In genomic region chr19:11791825-11792224, GRCm38 (mm10) we compare ENCODE assay signal across 27 mouse cellular contexts. TPM values are rescaled to one million over a fixed set of nuclear protein-coding genes. Genes with fewer than 3 reads are reported as not detected.
DNase-seq lines count a peak whose midpoint lies in the region; ATAC-seq lines count a peak whose summit lies in the region.
"Had no signal": no experiment of that assay in that cellular context is flagged by ENCODE, and none has a peak within 500 bp of the region (broad histone marks: within the 10 kb centered on the region; RNA-seq: fewer than 3 reads in every experiment).

No protein-coding gene starts in this region.

- peak; percentile 18 for DNase-seq in ES-CJ7 (ENCODE audit: low read depth, low spot score)
- DNase-seq in ZHBTc4 (ENCODE audit: low read depth, low spot score) = peak; percentile 59
- no peak for DNase-seq in gastrocnemius, postnatal 4 days (ENCODE audit: low spot score in 2 of 2)
- no peak for DNase-seq in testis, postnatal 14 days (ENCODE audit: low spot score)
- DNase-seq: adrenal gland, adult 2 months; adrenal gland, postnatal 10 days; adrenal gland, postnatal 25 days; cerebellum, adult 11 months; cerebellum, adult 18-20 months; cerebellum, adult 8-10 months; cerebellum, postnatal 10 days; cerebellum, postnatal 25 days; forebrain, postnatal 0 days had no signal

- ATAC-seq in megakaryocyte, adult 5-6 weeks (ENCODE audit: poor library complexity, severe bottlenecking) = no peak
- ATAC-seq: forebrain, embryonic 13.5 days; forebrain, embryonic 15.5 days; forebrain, postnatal 0 days had no signal

- H3K36me3 ChIP-seq in megakaryocyte, embryonic 14.5 days (replicated peaks; ENCODE audit: low read length) = no peaks in the 10 kb centered on the region
- H3K36me3 ChIP-seq: embryonic facial prominence, embryonic 10.5 days; embryonic facial prominence, embryonic 12.5 days; forebrain, embryonic 15.5 days had no signal

- H3K4me1 ChIP-seq in megakaryocyte, embryonic 14.5 days = peaks cover 10% of the 10 kb centered on the region
- H3K4me1 ChIP-seq: embryonic facial prominence, embryonic 10.5 days; embryonic facial prominence, embryonic 12.5 days; forebrain, embryonic 13.5 days; forebrain, embryonic 15.5 days had no signal

- H3K9me3 ChIP-seq in megakaryocyte, embryonic 14.5 days = no peaks in the 10 kb centered on the region
- H3K9me3 ChIP-seq: embryonic facial prominence, embryonic 10.5 days; embryonic facial prominence, embryonic 12.5 days; forebrain, embryonic 13.5 days; forebrain, embryonic 15.5 days had no signal

- H3K27me3 ChIP-seq in megakaryocyte, embryonic 14.5 days (replicated peaks) = peaks cover 13% of the 10 kb centered on the region
- H3K27me3 ChIP-seq: embryonic facial prominence, embryonic 12.5 days; forebrain, embryonic 13.5 days; forebrain, embryonic 15.5 days had no signal

- H3K4me3 ChIP-seq in megakaryocyte, embryonic 14.5 days (replicated peaks) = peak overlapping the region; percentile 50
- H3K4me3 ChIP-seq: embryonic facial prominence, embryonic 10.5 days; embryonic facial prominence, embryonic 12.5 days; forebrain, embryonic 13.5 days; forebrain, embryonic 15.5 days had no signal

RNA-seq across cellular contexts. Expression of gene Mrpl16, which starts 21.6 kb away (rescaled TPM):
- 10.5 TPM in 1 of 2 replicates, not detected in the other for polyA plus RNA-seq in megakaryocyte, embryonic 14.5 days (2012; ENCODE audit: insufficient read depth, low replicate concordance)
- total RNA-seq in megakaryocyte, adult 5-6 weeks (2015) = 34.2 and 38.7 TPM in 2 replicates
- total RNA-seq in megakaryocyte, adult 5-6 weeks (2017) = 50.3 and 50.5 TPM in 2 replicates
- total RNA-seq in gastrocnemius, postnatal 4 days (2021) = 10 to 100 TPM; 40.0 to 40.7 TPM

RNA-seq across cellular contexts. Expression of gene Stx3, which starts 27.4 kb away (rescaled TPM):
- 2.6 TPM in 1 of 2 replicates, not detected in the other for polyA plus RNA-seq in megakaryocyte, embryonic 14.5 days (2012; ENCODE audit: insufficient read depth, low replicate concordance)
- total RNA-seq in megakaryocyte, adult 5-6 weeks (2015) = 27.6 and 28.5 TPM in 2 replicates
- total RNA-seq in megakaryocyte, adult 5-6 weeks (2017) = 30.4 and 31.5 TPM in 2 replicates
- 1 to 10 TPM; 1.2 to 2.1 TPM for total RNA-seq in gastrocnemius, postnatal 4 days (2021)

RNA-seq across cellular contexts. Expression of gene Gif, which starts 44.5 kb away (rescaled TPM):
- polyA plus RNA-seq in megakaryocyte, embryonic 14.5 days (2012; ENCODE audit: insufficient read depth, low replicate concordance) = not detected in 2 replicates
- total RNA-seq in megakaryocyte, adult 5-6 weeks (2015) = not detected in 2 replicates
- not detected in 2 replicates for total RNA-seq in megakaryocyte, adult 5-6 weeks (2017)
- not detected for total RNA-seq in gastrocnemius, postnatal 4 days (2021)
- total RNA-seq: adrenal gland, adult 2 months; adrenal gland, postnatal 10 days; adrenal gland, postnatal 25 days; adrenal gland, postnatal 4 days; ES-E14; forebrain, postnatal 0 days; MEL had no signal
- polyA plus RNA-seq: adrenal gland, adult 2 months; brain, embryonic 14.5 days; C2C12; cortical plate, adult 2 months; embryonic facial prominence, embryonic 10.5 days; embryonic facial prominence, embryonic 12.5 days; embryonic facial prominence, embryonic 14.5 days; forebrain, embryonic 11.5 days; forebrain, embryonic 13.5 days; forebrain, embryonic 15.5 days; forebrain, postnatal 0 days had no signal

RNA-seq across cellular contexts. Expression of gene Olfr1417, which starts 47.2 kb away (rescaled TPM):
- polyA plus RNA-seq in megakaryocyte, embryonic 14.5 days (2012; ENCODE audit: insufficient read depth, low replicate concordance) = not detected in 2 replicates
- not detected in 2 replicates for total RNA-seq in megakaryocyte, adult 5-6 weeks (2015)
- not detected in 2 replicates for total RNA-seq in megakaryocyte, adult 5-6 weeks (2017)
- not detected for total RNA-seq in gastrocnemius, postnatal 4 days (2021)
- total RNA-seq: adrenal gland, adult 2 months; adrenal gland, postnatal 10 days; adrenal gland, postnatal 25 days; adrenal gland, postnatal 4 days; ES-E14; forebrain, postnatal 0 days; MEL had no signal
- polyA plus RNA-seq: adrenal gland, adult 2 months; C2C12; cortical plate, adult 2 months; embryonic facial prominence, embryonic 10.5 days; embryonic facial prominence, embryonic 12.5 days; embryonic facial prominence, embryonic 14.5 days; forebrain, embryonic 11.5 days; forebrain, embryonic 15.5 days had no signal

Comparison
In these comparisons a context has a peak if more than half of its experiments do, and no peak if none do; other contexts are left out.
1. DNase-seq: peak in ES-CJ7 (single experiment) and ZHBTc4 (single experiment); none in gastrocnemius, postnatal 4 days (0 of 2) and testis, postnatal 14 days (single experiment).
2. RNA of gene Stx3, which starts 27.4 kb away (total RNA-seq): 27.6 to 31.5 TPM in megakaryocyte, adult 5-6 weeks; 1.2 to 2.1 TPM in gastrocnemius, postnatal 4 days; every median in the first group is over 4 times any median in the second.